Mouse (Mus musculus) urinary bladder, postnatal 36 days (tissue): ENCODE data around the gene Zfp967.
"Not testable (repeated sequence)": the region's sequence is repeated elsewhere in the genome, so short reads cannot be mapped to it uniquely, and the experiment has no call there.

Experiments
- DNase-seq, 2 experiments: peaks; one replicate each; pipeline ENCODE4 v3.0.0; 2022; ENCODE audit warnings: low spot score in 2 of 2, mixed read lengths in 1 of 2

The Zfp967 gene

DNA sequence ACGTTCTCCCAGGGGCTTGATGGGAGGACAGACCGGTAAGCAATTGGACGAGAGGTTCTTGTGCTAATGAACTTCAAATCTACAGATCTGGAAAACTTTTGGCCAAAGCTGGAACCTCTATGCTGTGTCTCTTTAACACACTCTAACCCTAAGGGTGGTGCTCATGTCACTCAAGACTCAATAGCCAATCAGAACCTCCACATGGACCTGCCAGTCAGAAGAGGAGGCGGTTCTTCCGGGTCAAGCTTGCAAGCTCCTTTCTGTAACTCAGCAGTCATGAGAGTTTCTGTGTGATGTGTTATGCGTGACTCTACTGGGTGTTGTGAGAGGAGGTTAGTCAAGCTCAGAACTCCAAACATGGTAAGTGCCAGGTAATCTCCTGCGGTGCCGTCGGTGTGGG lies at the start of gene Zfp967:
Gene Zfp967, plus strand, starts transcription at position 301 of the 400 bp plus-strand sequence.
- DNase-seq = not testable (repeated sequence)

DNA sequence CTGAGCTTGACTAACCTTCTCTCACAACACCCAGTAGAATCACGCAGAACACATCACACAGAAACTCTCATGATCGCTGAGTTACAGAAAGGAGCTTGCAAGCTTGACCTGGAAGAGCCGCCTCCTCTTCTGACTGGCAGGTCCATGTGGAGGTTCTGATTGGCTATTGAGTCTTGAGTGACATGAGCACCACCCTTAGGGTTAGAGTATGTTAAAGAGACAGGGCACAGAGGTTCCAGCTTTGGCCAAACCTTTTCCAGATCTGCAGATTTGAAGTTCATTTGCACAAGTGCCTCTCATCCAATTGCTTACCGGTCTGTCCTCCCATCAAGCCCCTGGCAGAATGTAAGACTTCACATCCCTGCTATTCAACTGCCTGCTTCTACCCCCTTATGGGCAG lies 34.2 kb upstream of the Zfp967 start, which contains the start of gene Gm14434:
Gene Gm14434, minus strand, starts transcription at position 101 of the 400 bp plus-strand sequence.
- not testable (repeated sequence) for DNase-seq
